Mouse (Mus musculus) lung, postnatal 0 days (tissue): ENCODE measurements around the gene Ifnar2.

ENCODE experiments used
- CTCF ChIP-seq: IDR thresholded peaks from 2 replicates; pipeline ENCODE4 v1.5.1; 2016; ENCODE audit warnings: antibody characterized with exemption, mild to moderate bottlenecking
- EP300 ChIP-seq: IDR thresholded peaks from 2 replicates; pipeline ENCODE4 v1.6.1; 2016; ENCODE audit warnings: antibody characterized with exemption, mild to moderate bottlenecking, control low read depth

DNA sequence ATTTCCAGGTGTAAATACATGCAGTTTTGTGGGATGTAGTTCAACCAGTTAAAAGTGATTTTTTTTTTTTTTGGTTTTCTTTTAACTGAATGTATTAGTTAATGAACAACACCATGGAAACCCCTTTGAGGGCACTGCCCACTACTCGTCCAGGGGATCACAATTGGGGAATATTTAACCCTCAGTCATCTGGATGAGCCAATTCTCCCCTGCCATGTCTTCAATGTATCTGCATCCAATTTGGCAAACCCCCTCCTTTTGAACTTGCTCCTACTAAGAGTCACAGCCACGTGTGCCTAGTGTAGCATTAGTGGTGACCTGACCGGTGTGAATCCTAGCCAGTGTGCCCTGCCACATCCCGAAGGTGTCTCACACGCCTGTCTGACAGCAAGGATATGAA is 45.9 kb downstream of the Ifnar2 start:
- no peak for TF ChIP-seq EP300
- TF ChIP-seq CTCF = no peak
